Mouse (Mus musculus) MEL (cell line): ENCODE data around the gene Snca. TPM values are rescaled to one million over a fixed set of nuclear protein-coding genes. Genes with fewer than 3 reads are reported as not detected.
"Not testable (repeated sequence)": the region's sequence is repeated elsewhere in the genome, so short reads cannot be mapped to it uniquely, and the experiment has no call there.

Experiments
- DNase-seq: peaks from one replicate; pipeline ENCODE4 v3.0.0; 2011; ENCODE audit warnings: low read depth, low spot score
- H3K27ac ChIP-seq: 2 replicates; pipeline ENCODE4 v1.5.1; 2012; ENCODE audit warnings: low read depth, mild to moderate bottlenecking, control low read depth, low read length, moderate library complexity; ENCODE audit not compliant: control insufficient read depth
- H3K27me3 ChIP-seq, 2 experiments: fragments of 150-350 bp in 1 of 2; sonication (generic) in 1 of 2; 2 replicates each; pipeline ENCODE4 v1.6.1; 2012; ENCODE audit warnings: low read length in 2 of 2, mild to moderate bottlenecking in 2 of 2, improper control_type of control experiment in 1 of 2, moderate library complexity in 1 of 2; ENCODE audit not compliant: insufficient read depth in 2 of 2, control insufficient read depth in 1 of 2
- H3K36me3 ChIP-seq, 2 experiments: 2 replicates each; pipeline ENCODE4 v1.6.1; 2012 to 2014; ENCODE audit warnings: low read length in 2 of 2, improper control_type of control experiment in 1 of 2, inconsistent platforms in 1 of 2, mild to moderate bottlenecking in 1 of 2; ENCODE audit not compliant: insufficient read depth in 2 of 2, control insufficient read depth in 1 of 2
- H3K4me1 ChIP-seq, 2 experiments: fragments of 150-350 bp in 1 of 2; sonication (generic) in 1 of 2; 2 replicates each; pipeline ENCODE4 v1.6.1; 2012; ENCODE audit warnings: low read length in 2 of 2, improper control_type of control experiment in 1 of 2, mild to moderate bottlenecking in 1 of 2; ENCODE audit not compliant: insufficient read depth in 2 of 2, control insufficient read depth in 1 of 2
- H3K4me3 ChIP-seq, 2 experiments: fragments of 150-350 bp in 1 of 2; sonication (generic) in 1 of 2; 2 replicates each; pipeline ENCODE4 v1.5.1; 2012; ENCODE audit warnings: low read depth in 2 of 2, low read length in 2 of 2, mild to moderate bottlenecking in 2 of 2, moderate library complexity in 2 of 2, control low read depth in 1 of 2, improper control_type of control experiment in 1 of 2; ENCODE audit not compliant: control insufficient read depth in 1 of 2, insufficient read depth in 1 of 2
- H3K79me2 ChIP-seq: 2 replicates; pipeline ENCODE4 v1.6.1; 2012; ENCODE audit warnings: mild to moderate bottlenecking, low read length, moderate library complexity; ENCODE audit not compliant: control insufficient read depth, poor library complexity, insufficient read depth
- H3K9ac ChIP-seq: 2 replicates; pipeline ENCODE4 v1.6.1; 2012; ENCODE audit warnings: low read depth, mild to moderate bottlenecking, control low read depth, low read length, moderate library complexity; ENCODE audit not compliant: control insufficient read depth, poor library complexity, severe bottlenecking
- H3K9me3 ChIP-seq: fragments of 150-350 bp; sonication (generic); replicated peaks from 2 replicates; pipeline ENCODE4 v1.6.1; 2012; ENCODE audit warnings: mild to moderate bottlenecking, low read length, improper control_type of control experiment, moderate library complexity; ENCODE audit not compliant: insufficient read depth
- CHD1 ChIP-seq: IDR thresholded peaks from 2 replicates; pipeline ENCODE4 v1.6.1; 2012; ENCODE audit warnings: low read depth, mild to moderate bottlenecking, inconsistent platforms, low read length, improper control_type of control experiment
- CTCF ChIP-seq, 3 experiments: IDR thresholded peaks in 2 of 3; conservative IDR thresholded peaks in 1 of 3; 2 replicates each; pipeline ENCODE4 v1.5.1; 2011 to 2012; ENCODE audit warnings: low read length in 3 of 3, low read depth in 2 of 3, mild to moderate bottlenecking in 2 of 3, improper control_type of control experiment in 1 of 3, inconsistent platforms in 1 of 3, mixed read lengths in 1 of 3, moderate library complexity in 1 of 3; ENCODE audit not compliant: control insufficient read depth in 1 of 3, insufficient read depth in 1 of 3, poor library complexity in 1 of 3, severe bottlenecking in 1 of 3
- EP300 ChIP-seq, 2 experiments: IDR thresholded peaks; 2 replicates each; pipeline ENCODE4 v1.6.1; 2011; ENCODE audit warnings: improper control_type of control experiment in 2 of 2, low read length in 2 of 2, low read depth in 1 of 2, mild to moderate bottlenecking in 1 of 2
- GABPA ChIP-seq: IDR thresholded peaks from 2 replicates; pipeline ENCODE4 v1.6.1; 2012; ENCODE audit warnings: low read depth, mild to moderate bottlenecking, inconsistent platforms, low read length, improper control_type of control experiment, moderate library complexity
- GATA1 ChIP-seq: IDR thresholded peaks from 2 replicates; pipeline ENCODE4 v1.6.1; 2011; ENCODE audit warnings: low read depth, low read length, improper control_type of control experiment
- HCFC1 ChIP-seq: IDR thresholded peaks from 2 replicates; pipeline ENCODE4 v1.6.1; 2012; ENCODE audit warnings: low read depth, mild to moderate bottlenecking, inconsistent platforms, low read length, improper control_type of control experiment, moderate library complexity
- MAFK ChIP-seq: IDR thresholded peaks from 2 replicates; pipeline ENCODE4 v1.6.1; 2011; ENCODE audit warnings: low read depth, mild to moderate bottlenecking, low read length, improper control_type of control experiment, borderline replicate concordance
- MAX ChIP-seq: IDR thresholded peaks from 2 replicates; pipeline ENCODE4 v1.6.1; 2011; ENCODE audit warnings: low read length, improper control_type of control experiment
- MAZ ChIP-seq: IDR thresholded peaks from 2 replicates; pipeline ENCODE4 v1.6.1; 2012; ENCODE audit warnings: low read depth, mild to moderate bottlenecking, inconsistent platforms, low read length, improper control_type of control experiment
- MEF2A ChIP-seq: IDR thresholded peaks from 2 replicates; pipeline ENCODE4 v1.6.1; 2014; ENCODE audit warnings: low read depth, mild to moderate bottlenecking, inconsistent platforms, low read length, improper control_type of control experiment; ENCODE audit not compliant: poor library complexity, insufficient replicate concordance, severe bottlenecking; ENCODE audit errors: extremely low read depth
- MYC ChIP-seq: IDR thresholded peaks from 2 replicates; pipeline ENCODE4 v1.6.1; 2011; ENCODE audit warnings: low read depth, mild to moderate bottlenecking, low read length, improper control_type of control experiment, moderate library complexity
- NELFE ChIP-seq: IDR thresholded peaks from 2 replicates; pipeline ENCODE4 v1.6.1; 2011; ENCODE audit warnings: low read depth, low read length, improper control_type of control experiment
- POLR2A ChIP-seq, 2 experiments: IDR thresholded peaks; 2 replicates each; pipeline ENCODE4 v1.6.1; 2011 to 2012; ENCODE audit warnings: low read length in 2 of 2, mild to moderate bottlenecking in 2 of 2, control low read depth in 1 of 2, improper control_type of control experiment in 1 of 2, low read depth in 1 of 2, moderate library complexity in 1 of 2; ENCODE audit not compliant: control insufficient read depth in 1 of 2, insufficient read depth in 1 of 2, poor library complexity in 1 of 2
- RAD21 ChIP-seq: IDR thresholded peaks from 2 replicates; pipeline ENCODE4 v1.6.1; 2011; ENCODE audit warnings: mild to moderate bottlenecking, low read depth, low read length, improper control_type of control experiment
- SIN3A ChIP-seq: IDR thresholded peaks from 2 replicates; pipeline ENCODE4 v1.6.1; 2012; ENCODE audit warnings: low read length, improper control_type of control experiment, inconsistent platforms
- SMC3 ChIP-seq: IDR thresholded peaks from 2 replicates; pipeline ENCODE4 v1.6.1; 2011; ENCODE audit warnings: low read depth, low read length, improper control_type of control experiment
- TAL1 ChIP-seq: IDR thresholded peaks from 2 replicates; pipeline ENCODE4 v1.6.1; 2012; ENCODE audit warnings: mild to moderate bottlenecking, inconsistent platforms, low read length, moderate library complexity, mixed read lengths
- TBP ChIP-seq: IDR thresholded peaks from 2 replicates; pipeline ENCODE4 v1.8.0; 2011; ENCODE audit warnings: low read depth, low read length, improper control_type of control experiment
- TCF12 ChIP-seq: IDR thresholded peaks from 2 replicates; pipeline ENCODE4 v1.6.1; 2014; ENCODE audit warnings: low read depth, mild to moderate bottlenecking, inconsistent platforms, low read length, improper control_type of control experiment, moderate library complexity
- ZC3H11A ChIP-seq: IDR thresholded peaks from 2 replicates; pipeline ENCODE4 v1.6.1; 2012; ENCODE audit warnings: low read depth, mild to moderate bottlenecking, inconsistent platforms, low read length, improper control_type of control experiment
- ZNF384 ChIP-seq: IDR thresholded peaks from 2 replicates; pipeline ENCODE4 v1.6.1; 2012; ENCODE audit warnings: low read depth, mild to moderate bottlenecking, inconsistent platforms, low read length, improper control_type of control experiment
- polyA plus RNA-seq, 2 experiments: library from polyadenylated mRNA; stranded (reverse) in 1 of 2; unstranded in 1 of 2; fragments of >175 nt in 1 of 2; fragments of >200 nt in 1 of 2; gene quantifications; 2 replicates each; pipeline versions ENCODE4 v1.2.1 to v1.2.4; 2012; ENCODE audit warnings: low replicate concordance in 2 of 2, low read depth in 1 of 2; ENCODE audit not compliant: insufficient read length in 2 of 2, insufficient read depth in 1 of 2, missing spikeins in 1 of 2
- total RNA-seq: library from RNA; depleted of rRNA; stranded (reverse); fragments of 300-350 nt; gene quantifications from 2 replicates; pipeline ENCODE4 v1.2.3, GENCODE M21; 2012

Gene Snca
- total and polyA plus RNA-seq, 3 experiments: 46.0 to 47.5 TPM; not detected in 1

DNA sequence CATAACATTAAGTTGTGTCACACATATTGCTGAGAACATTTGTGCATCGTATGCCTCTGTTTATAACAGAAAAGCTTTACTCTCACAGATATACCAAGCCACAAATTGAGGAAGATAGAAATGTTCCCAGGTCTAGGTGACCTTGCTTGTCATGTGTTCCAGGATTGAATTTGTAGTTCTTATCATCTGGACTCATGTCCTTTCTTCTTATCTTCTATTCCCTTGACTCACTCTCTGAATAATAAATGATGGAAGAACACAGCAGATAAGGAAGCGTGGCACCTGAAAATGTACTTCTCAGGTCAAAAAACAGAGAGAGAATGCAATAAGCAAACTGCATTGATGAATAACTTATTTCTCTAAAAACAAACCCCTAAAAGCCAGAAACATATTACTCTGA is 131.6 kb downstream of the Snca start:
- Histone ChIP-seq H3K79me2 (no peaks in the 10 kb centered on the region), H3K27me3 (no peaks in the 10 kb centered on the region), H3K4me3 (no peak overlapping the region)
- TF ChIP-seq EP300 (IDR thresholded peaks at IDR 0.05; ENCODE audit: low read depth in 1 of 2, low read length in 2 of 2) (no peak), MAX (no peak), RAD21 (no peak), ZNF384 (no peak), TAL1 (no peak), MAZ (no peak), NELFE (no peak), MEF2A (no peak), GATA1 (no peak), CHD1 (no peak)
- TF ChIP-seq, all 39 proteins: peak for 0
- Histone ChIP-seq H3K9me3 (no peaks in the 10 kb centered on the region), H3K36me3 (no peaks in the 10 kb centered on the region), H3K27ac (no peak overlapping the region), H3K4me1 (no peaks in the 10 kb centered on the region), H3K9ac (no peak overlapping the region)
- no peak for DNase-seq

DNA sequence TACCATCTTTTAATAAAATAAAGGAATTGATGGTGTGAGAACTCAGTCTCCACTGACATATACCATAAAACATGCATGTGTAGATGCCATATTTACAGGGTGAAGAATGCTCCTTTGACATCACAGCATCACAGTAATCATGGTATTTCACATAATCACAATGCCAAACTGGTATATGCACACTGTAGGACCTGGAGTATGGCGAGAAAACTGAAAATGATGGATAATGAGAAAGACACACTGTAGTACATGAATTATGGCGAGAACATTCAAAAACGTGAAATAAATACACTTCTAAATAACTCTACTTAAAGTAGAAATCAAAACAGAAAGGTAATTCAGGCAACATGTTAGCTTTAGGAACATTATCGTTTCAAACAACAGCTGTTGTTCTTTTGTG is 142.6 kb downstream of the Snca start:
- not testable (repeated sequence) for H3K36me3 ChIP-seq, H3K27me3 ChIP-seq, H3K9ac ChIP-seq, H3K4me1 ChIP-seq, H3K9me3 ChIP-seq, H3K79me2 ChIP-seq, H3K27ac ChIP-seq, H3K4me3 ChIP-seq
- peak; percentile 6 for DNase-seq

DNA sequence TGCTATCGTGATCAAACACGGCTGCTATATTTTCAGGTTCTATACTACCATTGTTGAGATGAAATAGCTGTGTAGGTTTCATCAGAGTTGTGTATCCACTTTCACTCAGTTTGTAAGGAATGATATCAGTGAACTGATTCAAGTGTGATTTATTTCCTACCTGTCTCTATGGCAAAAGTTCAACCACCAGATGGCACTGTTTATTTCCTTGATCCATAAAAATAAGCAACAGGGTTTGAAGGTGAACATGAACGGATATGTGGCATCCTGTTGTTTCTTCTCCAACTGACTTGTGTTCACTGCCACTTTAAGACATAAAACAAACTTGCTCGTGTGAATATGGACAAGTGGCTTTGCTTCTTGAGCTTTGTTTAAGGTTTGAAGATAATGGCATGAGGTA is 147.4 kb downstream of the Snca start:
- Histone ChIP-seq H3K9me3 (no peaks in the 10 kb centered on the region), H3K36me3 (no peaks in the 10 kb centered on the region), H3K4me3 (no peak overlapping the region), H3K27me3 (no peaks in the 10 kb centered on the region), H3K9ac (no peak overlapping the region), H3K27ac (no peak overlapping the region), H3K4me1 (no peaks in the 10 kb centered on the region), H3K79me2 (no peaks in the 10 kb centered on the region)
- TF ChIP-seq SMC3: peak; percentile 95
- peak; percentile 89 for TF ChIP-seq ZC3H11A
- TF ChIP-seq SIN3A: no peak
- TF ChIP-seq HCFC1: no peak
- TF ChIP-seq NELFE: no peak
- TF ChIP-seq GABPA: no peak
- TF ChIP-seq CHD1: no peak
- peak; percentile 16 to 79 (median 51); a peak in 4 of 6 replicates for TF ChIP-seq CTCF (IDR thresholded peaks at IDR 0.05 in 2 of 3, conservative IDR thresholded peaks at IDR 0.05 in 1 of 3; ENCODE audit: control insufficient read depth in 1 of 3, insufficient read depth in 1 of 3, low read depth in 2 of 3, low read length in 3 of 3, poor library complexity in 1 of 3, severe bottlenecking in 1 of 3)
- TF ChIP-seq MAZ: no peak
- peak; percentile 75 for TF ChIP-seq RAD21
- TF ChIP-seq MAFK: no peak
- no peak for TF ChIP-seq MYC
- TF ChIP-seq MAX: no peak
- TF ChIP-seq TCF12: no peak
- TF ChIP-seq EP300 (IDR thresholded peaks at IDR 0.05; ENCODE audit: low read depth in 1 of 2, low read length in 2 of 2): no peak
- no peak for TF ChIP-seq POLR2A (IDR thresholded peaks at IDR 0.05; ENCODE audit: control insufficient read depth in 1 of 2, insufficient read depth in 1 of 2, low read depth in 1 of 2, low read length in 2 of 2, poor library complexity in 1 of 2)
- no peak for TF ChIP-seq TBP
- peak; percentile 63 for DNase-seq
